Mouse (Mus musculus) neural tube, embryonic 15.5 days (tissue): ENCODE data around the gene Best1. TPM values are rescaled to one million over a fixed set of nuclear protein-coding genes. Genes with fewer than 3 reads are reported as not detected.

Experiments
- ATAC-seq: fragments of 200-750 bp; cut with Nextera tagmentation; 2 replicates; pipeline ENCODE4 v1.8.0; 2017; ENCODE audit warnings: mild to moderate bottlenecking, moderate TSS enrichment, moderate library complexity; ENCODE audit not compliant: low FRiP score
- H3K27ac ChIP-seq: fragments of 300-500 bp; sonication (generic); replicated peaks from 2 replicates; pipeline ENCODE4 v1.5.1; 2015; ENCODE audit warnings: mild to moderate bottlenecking, inconsistent platforms
- H3K27me3 ChIP-seq: fragments of 300-500 bp; sonication (generic); replicated peaks from 2 replicates; pipeline ENCODE4 v1.6.1; 2015; ENCODE audit warnings: inconsistent platforms
- H3K36me3 ChIP-seq: fragments of 300-500 bp; sonication (generic); 2 replicates; pipeline ENCODE4 v1.6.1; 2015; ENCODE audit warnings: inconsistent platforms
- H3K4me1 ChIP-seq: fragments of 300-500 bp; sonication (generic); 2 replicates; pipeline ENCODE4 v1.6.1; 2015; ENCODE audit warnings: inconsistent platforms
- H3K4me2 ChIP-seq: fragments of 300-500 bp; sonication (generic); 2 replicates; pipeline ENCODE4 v1.6.1; 2015; ENCODE audit warnings: inconsistent platforms, mild to moderate bottlenecking, moderate library complexity
- H3K4me3 ChIP-seq: fragments of 300-500 bp; sonication (generic); replicated peaks from 2 replicates; pipeline ENCODE4 v1.5.1; 2015; ENCODE audit warnings: mild to moderate bottlenecking, inconsistent platforms
- H3K9ac ChIP-seq: fragments of 300-500 bp; sonication (generic); replicated peaks from 2 replicates; pipeline ENCODE4 v1.6.1; 2015; ENCODE audit warnings: mild to moderate bottlenecking, inconsistent platforms
- H3K9me3 ChIP-seq: fragments of 300-500 bp; sonication (generic); replicated peaks from 2 replicates; pipeline ENCODE4 v1.6.1; 2016; ENCODE audit warnings: inconsistent platforms
- WGBS: fragments of 180-500 bp; shearing (Covaris S2); methylation state at CpG from one replicate; pipeline ENCODE4 v1.1.7; 2015; ENCODE audit warnings: mixed read lengths; 5-methylcytosine and 5-hydroxymethylcytosine counted together
- polyA plus RNA-seq: library from polyadenylated mRNA; unstranded; fragments of >200 nt; fragmentation: Nextera tagmentation; extraction: Ambion mirVana; gene quantifications from 2 replicates; pipeline ENCODE4 v1.2.1, GENCODE M21; 2015

The Best1 gene
- polyA plus RNA-seq, 1 experiment from 2014 or later, result 2.3 TPM

DNA sequence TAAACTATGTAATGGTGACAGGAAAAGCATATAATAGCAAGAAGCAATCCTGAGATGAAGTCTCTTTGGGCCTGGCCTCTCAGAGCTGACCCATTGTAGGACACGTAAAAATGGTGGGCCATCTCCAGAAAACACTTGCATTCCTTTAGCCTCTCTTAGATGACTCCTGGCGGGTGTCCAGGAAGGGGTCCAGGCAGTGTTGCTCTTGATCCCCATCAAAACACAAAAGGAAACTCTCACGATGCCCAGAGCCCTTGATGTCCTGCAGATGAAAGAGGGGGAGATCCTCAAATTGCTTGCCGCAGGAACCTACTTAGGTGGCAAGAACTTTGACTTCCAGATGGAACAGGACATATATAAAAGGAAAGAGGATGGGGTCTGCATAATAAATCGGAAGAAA is 64.0 kb downstream of the Best1 start:
- Histone ChIP-seq H3K9me3 (no peaks in the 10 kb centered on the region), H3K27me3 (no peaks in the 10 kb centered on the region), H3K27ac (no peak overlapping the region), H3K36me3 (no peaks in the 10 kb centered on the region), H3K4me1 (no peaks in the 10 kb centered on the region), H3K4me2 (no peak overlapping the region), H3K9ac (no peak overlapping the region), H3K4me3 (no peak overlapping the region)
- no peak for ATAC-seq
- WGBS, result 67% methylated on average over 5 of the region's 5 CpGs

DNA sequence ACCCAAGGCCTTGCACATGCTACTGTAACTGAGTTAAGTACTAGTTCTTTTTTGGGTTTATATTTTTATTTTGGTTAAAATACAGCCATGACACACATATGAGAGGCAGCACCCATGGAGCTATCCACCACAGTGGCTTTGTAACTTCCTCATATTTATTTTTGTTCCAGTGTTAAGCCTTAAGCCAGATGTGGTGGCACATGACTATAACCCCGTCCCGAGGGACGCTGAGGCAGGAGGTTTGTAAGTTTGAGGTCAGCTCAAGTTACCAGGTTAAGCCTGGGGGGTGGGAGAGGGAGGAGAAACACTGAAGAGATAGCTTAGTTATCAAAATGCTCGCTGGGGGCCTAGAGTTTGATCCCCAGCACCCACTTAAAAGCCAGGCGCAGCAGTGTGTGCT is 64.9 kb downstream of the Best1 start:
- Histone ChIP-seq H3K36me3 (no peaks in the 10 kb centered on the region), H3K27ac (no peak overlapping the region), H3K9ac (no peak overlapping the region), H3K4me3 (no peak overlapping the region), H3K4me1 (no peaks in the 10 kb centered on the region), H3K9me3 (no peaks in the 10 kb centered on the region), H3K4me2 (no peak overlapping the region), H3K27me3 (no peaks in the 10 kb centered on the region)
- ATAC-seq, result no peak
- WGBS, result 77% methylated on average over 5 of the region's 5 CpGs

Other genes starting within 250 kb of the Best1 start
- gene Scgb2a2, start 154.1 kb downstream of the Best1 start, polyA plus RNA-seq, result not detected in 2 replicates
- 21.8 and 45.8 TPM in 2 replicates for gene Incenp, start 102.1 kb downstream of the Best1 start, polyA plus RNA-seq
- 1,798 and 1,858 TPM in 2 replicates for gene Fth1, start 21.0 kb downstream of the Best1 start, polyA plus RNA-seq
- gene Rab3il1, start within 50 bp of the Best1 start, polyA plus RNA-seq, result 21.4 and 22.5 TPM in 2 replicates
- 30.3 and 32.3 TPM in 2 replicates for gene Fads3, start 39.9 kb upstream of the Best1 start, polyA plus RNA-seq
- gene Fads2, start 100.1 kb upstream of the Best1 start, polyA plus RNA-seq, result 163 and 165 TPM in 2 replicates
- gene Fads1, start 181.3 kb upstream of the Best1 start, polyA plus RNA-seq, result 146 and 157 TPM in 2 replicates
- 353 and 355 TPM in 2 replicates for gene Tmem258, start 202.4 kb upstream of the Best1 start, polyA plus RNA-seq
- 22.8 and 42.1 TPM in 2 replicates for gene Fen1, start 202.5 kb upstream of the Best1 start, polyA plus RNA-seq
- 0.79 and 1.7 TPM in 2 replicates for gene Myrf, start 239.1 kb upstream of the Best1 start, polyA plus RNA-seq